Mouse (Mus musculus): ENCODE data around the gene Cps1.

Gene Cps1

DNA sequence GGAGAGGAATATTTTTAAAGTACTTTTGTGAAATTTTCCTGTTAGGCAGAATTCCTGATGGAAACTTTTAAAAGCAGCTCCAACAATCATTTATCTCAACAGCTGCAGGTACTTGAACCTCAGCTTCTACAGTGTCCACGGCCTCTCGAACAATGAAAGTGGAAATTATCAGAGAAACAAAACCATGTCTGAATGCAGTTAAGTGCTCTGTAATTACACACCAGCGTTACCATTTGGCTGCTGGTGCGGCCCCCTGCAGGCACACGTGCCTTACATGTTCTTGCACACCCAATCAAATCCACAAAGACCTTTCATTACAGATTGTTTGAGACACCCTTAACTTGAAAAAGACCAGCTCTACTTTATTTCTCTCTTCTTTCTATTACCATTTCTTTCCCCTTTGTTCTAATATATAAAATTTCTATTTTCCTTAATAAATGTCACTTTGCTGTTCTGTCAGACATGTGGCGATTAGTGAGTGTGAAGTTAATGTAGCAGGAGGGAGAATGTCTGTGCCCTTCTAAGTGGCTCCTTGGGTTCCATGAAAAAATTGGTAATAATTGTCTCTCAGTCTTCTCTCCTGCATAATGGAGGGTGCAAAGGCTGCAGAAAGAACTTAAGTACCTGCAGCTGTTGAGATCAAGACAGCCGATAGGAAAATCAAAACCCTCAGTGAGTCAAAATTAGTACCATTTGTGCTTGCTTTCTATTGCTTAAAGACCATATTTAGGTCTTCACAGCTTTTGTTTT, 112.8 kb downstream of the Cps1 start:
- no peak for DNase-seq

- DNase-seq: no peak
Measured at GRCm38 (mm10) chr1:67238446-67238845, 115.6 kb downstream of the Cps1 start.

DNA sequence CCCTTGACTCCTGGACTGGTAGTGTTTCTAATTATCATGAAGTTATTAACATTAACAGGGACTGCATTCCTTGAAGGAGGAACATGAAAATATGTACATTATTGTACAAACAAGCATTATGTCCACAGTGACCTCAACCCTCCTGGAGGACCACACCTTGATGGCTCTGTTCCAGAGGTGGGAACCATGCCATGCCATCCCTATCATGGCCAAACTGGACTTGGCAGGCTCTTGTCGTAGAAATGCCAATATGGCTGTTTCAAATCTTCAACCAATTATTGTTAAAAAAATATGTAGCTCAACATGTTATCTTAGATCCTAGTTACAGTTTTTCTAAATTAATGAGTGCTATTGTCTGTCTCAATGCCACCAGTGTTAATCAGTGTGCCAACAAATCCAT, 116.1 kb downstream of the Cps1 start:
- DNase-seq: no peak

DNA sequence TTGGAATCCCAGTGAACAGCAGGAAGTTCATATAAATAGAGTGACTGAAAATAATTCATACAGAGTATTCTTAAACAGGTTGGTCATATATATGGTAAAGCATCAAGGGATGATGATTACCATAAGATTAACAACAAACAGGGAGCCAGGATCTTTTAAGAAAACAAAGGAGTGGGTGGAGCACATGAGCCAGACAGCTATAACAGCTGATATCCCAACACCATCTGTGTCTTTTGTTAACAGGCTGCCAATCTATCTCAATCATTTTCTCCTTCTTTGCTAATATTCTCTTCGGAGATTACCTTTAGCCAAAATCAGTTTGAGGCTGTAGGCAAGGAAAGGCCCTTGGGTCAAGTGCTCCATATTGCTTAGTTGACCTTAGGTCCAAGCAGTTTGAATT, 142.4 kb downstream of the Cps1 start:
- no peak for DNase-seq

GRCm38 (mm10) chr1:67267972-67268371, 145.1 kb downstream of the Cps1 start:
- DNase-seq: no peak

- no peak for DNase-seq
Measured at GRCm38 (mm10) chr1:67268450-67268849, 145.6 kb downstream of the Cps1 start.

GRCm38 (mm10) chr1:67276270-67276669, 153.4 kb downstream of the Cps1 start:
- no peak for DNase-seq

Measured in cerebellum, adult 11-12 months (tissue).